Mouse (Mus musculus): ENCODE measurements around the gene Stra8.

Gene Stra8

DNA sequence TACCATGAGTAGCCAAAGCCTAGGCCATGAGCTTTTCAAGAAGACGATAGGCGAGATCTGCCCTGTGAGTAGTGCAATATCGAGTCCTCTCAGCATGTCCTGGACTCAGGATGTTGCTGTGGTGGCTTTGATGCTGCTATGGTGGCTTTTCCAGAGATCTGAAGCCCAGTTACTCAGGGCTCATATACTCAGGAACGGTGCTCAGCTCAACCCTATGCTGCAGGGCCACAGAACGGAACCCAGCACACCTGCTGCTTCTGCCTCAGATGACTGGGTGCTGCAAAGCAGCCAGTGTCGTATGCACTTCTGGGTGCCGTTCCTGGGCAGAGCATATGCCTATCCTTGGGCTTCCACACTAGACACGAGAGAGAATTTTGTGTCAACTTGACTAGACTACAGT lies 19.5 kb downstream of the Stra8 start:
- in situ Hi-C loops (cut with MboI, MseI), result loop anchor here (5.0 kb wide), 1 partner anchor 58 kb away; no protein-coding TSS in a partner anchor

DNA sequence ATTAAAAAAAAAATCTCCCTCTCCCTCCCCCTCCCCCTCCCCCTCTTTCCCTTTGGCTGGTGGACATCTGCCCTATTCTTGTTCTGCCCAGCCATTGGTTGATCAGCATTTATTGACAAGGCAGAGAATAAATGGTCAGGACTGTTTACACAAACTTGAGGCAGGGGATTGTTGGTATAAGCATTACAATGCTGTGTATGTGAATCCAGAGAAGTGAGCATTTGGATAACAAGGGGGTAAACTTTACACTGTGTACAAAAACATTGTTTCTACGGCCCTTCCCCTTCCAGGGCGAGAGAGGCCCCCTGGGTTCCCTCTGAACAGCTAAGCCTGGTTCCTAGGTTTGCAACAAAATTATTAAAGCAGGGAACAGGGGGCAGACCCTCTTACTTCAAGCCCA lies 21.5 kb downstream of the Stra8 start:
- in situ Hi-C loops (cut with MboI, MseI), result no loop called here

DNA sequence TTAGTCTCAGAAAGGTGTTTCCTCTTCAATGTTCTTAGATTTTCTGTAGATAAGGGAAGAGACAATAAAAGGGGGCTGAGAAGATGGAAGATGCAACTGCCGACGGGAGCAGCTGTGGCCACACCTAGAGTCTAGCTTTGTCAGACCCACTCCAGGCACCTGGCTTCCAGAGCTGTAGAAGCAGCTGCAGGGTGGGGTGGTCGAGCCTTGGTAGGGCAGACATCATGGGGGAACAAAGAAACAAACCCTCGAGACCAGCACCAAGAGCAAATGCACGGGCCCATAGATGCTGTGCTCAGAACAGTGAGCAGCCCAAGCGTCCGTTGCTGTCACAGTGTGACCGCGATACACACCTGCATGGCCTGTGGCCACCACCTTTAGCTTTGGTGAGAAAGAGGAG lies 22.5 kb downstream of the Stra8 start:
- in situ Hi-C loops (cut with MboI, MseI), result no loop called here

DNA sequence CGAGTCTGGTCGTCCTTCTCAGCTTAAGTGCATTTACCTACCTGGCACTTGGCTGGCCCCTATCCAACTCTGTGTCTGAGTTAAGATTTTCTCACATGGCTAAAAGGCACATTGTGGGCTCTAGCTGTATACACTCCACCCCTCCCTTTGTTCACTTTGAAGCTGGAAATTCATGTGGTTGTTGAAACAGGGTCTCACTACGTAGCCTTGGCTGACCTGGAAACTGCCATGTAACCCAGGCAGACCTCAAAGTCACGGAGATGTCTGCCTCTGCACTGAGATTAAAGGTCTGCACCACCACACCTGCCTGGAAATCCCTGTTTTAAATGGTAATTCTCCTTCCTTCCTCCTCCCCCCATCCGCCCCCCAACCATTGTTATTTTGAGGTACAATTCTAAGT lies 23.5 kb downstream of the Stra8 start:
- in situ Hi-C loops (cut with MboI, MseI), result no loop called here

DNA sequence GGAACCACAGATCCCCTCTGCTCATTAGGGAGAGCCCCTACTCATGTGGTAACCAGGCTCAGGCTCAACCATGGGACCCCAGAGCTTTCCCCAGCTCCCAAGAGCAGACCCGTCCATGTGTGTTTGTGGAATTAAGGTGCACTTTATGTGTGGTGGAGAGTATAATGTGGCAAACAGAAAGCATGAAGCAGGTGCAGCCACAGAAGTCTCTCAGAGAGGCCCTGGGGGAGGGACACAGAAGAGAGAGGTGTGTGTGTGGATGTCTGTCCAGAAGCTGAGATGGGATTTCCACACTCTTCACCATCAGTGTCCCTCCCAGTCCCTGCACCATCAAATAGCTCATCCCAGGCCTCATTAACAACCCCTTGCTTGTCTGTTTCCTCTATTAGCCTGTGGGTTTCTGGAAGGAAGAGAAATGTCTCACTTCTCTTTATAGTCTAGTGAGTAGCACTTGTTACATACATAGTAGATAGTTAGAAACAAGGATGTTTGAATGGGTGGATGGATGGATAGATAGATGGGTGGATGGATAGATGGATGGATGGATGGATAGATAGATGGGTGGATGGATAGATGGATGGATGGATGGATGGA lies 26.6 kb downstream of the Stra8 start:
- in situ Hi-C loops (cut with MboI, MseI), result no loop called here

DNA sequence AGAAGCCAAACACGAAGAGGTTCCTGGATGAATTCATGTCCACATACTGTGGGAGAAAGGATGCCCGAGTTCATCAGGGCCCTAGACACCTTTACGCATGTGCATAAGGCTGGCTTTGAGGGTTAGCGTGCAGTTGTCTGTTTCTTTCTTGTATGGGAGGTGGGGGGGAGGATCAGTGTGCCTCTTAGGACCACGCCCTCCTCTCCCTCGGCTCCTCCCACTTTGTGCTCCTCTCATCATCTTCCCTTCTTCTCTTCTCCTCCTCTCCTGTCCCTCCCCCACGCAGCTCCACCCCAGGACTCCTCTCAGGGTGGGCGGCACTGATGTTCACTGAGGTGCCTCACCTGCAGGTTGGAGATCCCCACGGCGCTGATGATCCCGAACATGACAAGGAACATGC lies 28.5 kb downstream of the Stra8 start:
- in situ Hi-C loops (cut with MboI, MseI), result no loop called here

DNA sequence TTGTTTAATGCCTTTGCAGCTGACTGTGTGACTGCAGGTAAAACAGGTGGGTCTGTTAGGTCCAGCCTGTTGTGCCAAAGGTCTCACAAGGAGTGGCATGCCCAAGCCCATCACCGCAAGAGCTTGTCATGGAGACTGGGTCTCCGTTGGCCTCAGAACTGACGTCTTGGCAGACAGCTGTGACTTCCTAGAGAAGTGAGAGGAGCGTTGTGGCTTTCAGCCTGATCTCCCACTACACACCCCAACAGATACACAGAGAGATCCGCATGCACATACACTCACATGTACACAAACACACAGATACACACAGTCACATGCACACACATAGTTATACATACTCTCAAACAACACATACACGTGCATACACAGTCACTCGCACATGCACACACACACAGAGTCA lies 31.6 kb downstream of the Stra8 start:
- in situ Hi-C loops (cut with MboI, MseI), result no loop called here

DNA sequence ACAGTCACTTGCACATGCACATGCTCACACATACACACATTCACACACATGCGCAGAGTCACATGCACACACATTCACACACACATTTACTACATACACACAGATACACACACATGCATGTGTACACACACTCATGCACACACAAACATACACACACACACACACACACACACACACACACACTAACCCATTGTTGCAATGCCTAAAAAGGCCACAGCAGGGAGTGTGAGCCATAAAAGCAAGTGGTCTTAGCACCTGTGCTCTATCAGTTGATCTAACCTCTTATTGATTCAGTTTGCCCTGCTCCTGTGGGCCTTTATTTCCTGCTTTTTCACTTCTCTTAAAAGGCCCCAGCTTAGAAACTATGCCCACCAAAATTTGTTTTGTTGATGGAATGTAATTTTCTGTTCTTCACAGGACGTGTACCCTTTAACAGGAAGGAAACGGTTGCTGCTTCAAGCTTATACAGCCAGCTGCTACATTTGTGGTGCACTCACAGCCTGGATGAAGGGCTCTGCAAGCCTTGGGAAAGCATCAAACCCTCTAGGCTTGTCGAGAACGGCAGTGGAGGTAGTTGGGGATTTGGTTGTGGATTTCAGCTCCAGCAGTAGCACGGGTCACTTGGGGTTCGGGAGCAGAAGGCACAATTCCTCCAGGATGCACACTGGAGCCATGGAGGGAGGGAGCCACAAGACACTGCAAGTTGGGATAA lies 32.1 kb downstream of the Stra8 start:
- in situ Hi-C loops (cut with MboI, MseI), result no loop called here

DNA sequence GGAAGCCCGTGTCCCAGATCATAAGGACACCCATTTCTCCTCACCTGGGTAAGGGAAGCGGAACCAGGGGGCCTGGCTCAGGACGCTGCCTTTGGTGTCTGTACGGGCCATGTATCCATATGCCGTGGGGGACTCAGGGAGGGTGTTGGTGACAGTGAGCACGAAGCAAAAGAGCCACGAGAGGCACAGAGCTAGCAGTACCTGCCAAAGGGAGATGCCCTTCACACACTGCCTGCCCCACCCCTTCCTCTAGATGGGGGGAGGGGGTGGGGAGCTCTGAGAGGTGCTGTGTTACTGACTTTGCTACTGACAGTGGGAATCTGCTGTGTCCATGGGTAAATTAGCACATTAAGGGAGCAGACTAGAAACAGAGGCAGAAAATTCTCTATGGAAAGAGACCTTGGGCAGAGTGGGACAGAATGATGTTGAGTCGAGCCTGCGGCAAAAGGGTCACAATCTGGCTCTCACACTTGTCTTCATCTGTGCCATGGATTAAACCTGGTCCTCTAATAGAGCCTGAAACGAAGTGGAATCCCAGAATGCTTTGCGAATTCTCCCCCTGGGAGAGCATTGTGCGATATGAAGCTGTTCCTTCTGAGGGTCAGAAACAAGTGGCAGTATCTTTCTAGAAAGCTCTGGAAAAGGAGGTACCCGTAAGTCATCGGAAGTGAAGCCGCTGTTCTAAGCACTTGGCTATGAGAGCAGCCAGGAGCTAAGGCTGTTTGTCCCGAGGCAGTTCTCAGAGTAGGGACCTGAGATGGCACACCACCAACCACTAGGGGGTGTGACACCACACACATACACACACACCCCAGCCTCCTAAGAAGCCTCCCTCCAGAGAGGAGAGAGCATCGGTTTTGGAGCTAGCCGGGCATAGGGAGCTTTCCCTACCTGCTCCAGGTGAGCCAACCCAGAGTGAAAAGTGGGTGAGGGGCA lies 35.2 kb downstream of the Stra8 start:
- in situ Hi-C loops (cut with MboI, MseI), result no loop called here

DNA sequence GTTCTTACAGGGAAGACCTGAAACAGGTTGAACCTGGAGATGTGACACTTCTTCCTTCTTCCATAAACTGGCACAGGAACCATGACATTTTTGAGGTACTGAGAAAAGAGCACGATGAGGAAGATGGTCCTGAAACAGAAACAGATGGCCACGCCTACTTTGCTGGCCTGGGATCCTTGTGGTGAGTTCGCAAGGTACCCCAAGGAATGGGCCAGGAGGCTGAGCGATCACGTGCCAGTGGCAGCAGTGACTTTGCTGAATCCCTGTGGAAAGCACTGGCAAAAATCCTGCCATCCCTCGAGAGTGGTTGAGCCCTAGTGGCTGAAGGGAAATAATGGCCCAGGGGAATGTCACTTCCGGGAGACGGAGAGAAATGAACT lies 35.9 kb downstream of the Stra8 start:
- in situ Hi-C loops (cut with MboI, MseI), result no loop called here

DNA sequence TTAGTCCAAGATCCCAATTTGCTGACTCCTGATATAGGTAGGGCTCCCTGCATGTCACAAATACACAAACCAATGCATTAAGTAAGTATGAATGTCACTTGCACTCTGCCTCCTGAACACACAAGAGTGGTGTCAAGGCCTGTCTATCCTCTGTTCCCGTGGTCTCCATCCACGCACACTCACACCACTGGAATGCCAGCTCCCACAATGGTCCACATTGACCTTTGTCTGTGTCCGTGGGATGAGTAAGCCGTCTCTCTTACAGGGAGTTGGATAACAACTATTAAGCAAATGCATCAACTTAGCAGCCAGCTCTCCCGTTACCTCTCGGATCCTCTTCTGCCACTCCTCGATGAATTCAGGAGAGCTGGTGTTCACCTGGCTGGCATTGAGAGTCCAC lies 39.2 kb downstream of the Stra8 start:
- in situ Hi-C loops (cut with MboI, MseI), result no loop called here

DNA sequence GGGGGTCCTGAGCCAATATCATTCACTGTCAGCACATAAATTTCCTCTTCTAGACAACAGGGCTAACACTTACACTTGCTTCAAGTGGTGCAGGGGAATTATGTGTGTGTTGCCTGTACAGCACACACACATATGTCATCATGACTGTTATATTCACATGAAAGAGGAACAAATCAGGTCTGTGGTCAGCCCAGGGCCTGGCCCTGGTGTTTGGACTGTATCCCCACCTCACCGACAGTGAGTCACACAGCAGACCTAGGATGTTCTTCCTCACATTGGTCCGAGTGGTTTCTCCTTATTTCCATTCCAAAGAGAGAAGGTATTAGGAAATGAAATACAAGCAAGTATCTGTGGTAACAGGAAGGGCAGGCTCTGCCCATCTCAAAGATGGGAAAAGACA lies 44.6 kb downstream of the Stra8 start:
- in situ Hi-C loops (cut with MboI, MseI), result no loop called here

DNA sequence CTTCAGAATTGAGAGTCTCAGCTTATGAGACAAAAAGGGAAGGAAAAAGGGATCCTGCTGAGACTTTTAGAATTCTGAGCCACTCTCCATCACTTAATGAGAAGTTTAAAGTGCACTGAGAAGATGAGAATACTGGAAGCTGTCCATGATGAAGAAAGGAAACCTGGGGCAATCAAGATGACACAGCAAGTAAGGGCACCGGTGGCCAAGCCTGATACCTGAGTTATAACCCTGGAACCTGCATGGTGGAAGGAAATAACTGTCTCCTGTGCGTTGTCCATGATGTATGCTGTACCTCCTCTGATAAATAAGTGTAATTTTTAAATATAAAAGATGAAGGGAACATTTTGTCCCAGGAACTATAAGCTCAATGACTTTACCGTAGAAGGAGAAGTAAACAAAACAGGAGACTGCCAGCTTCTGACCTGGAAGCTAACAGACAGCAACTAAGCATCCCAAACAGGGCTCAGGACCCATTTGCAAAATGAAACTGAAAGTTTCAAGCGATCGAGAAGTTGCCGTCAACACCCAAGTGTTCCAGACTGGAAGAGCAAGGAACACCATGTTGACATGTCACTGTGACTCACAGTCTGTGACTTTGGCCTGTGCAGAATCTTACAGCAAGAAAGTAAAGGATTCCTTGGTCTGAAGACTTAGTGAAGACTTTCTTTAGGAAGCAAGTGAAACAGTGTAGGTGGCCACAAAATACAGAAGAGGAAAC lies 46.0 kb downstream of the Stra8 start:
- in situ Hi-C loops (cut with MboI, MseI), result no loop called here

DNA sequence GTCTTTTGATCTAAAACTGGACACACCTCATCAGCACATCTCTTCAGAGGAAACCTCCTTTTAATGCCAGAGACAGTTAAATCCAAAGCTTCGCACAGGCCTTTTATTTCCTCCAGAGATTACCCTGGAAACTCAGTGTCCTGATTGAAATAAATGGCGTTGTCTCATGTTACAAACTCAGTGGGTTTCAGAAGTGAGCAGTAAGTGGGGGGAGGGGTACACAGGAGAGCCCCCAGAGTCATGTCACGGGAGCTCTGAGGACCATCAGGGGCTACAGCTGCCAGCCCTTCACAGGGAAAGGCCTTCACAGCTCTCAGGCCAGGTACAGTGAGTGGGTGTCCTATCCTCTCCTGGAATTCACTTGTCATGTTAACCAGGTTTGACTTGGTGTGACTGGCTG lies 51.2 kb downstream of the Stra8 start:
- in situ Hi-C loops (cut with MboI, MseI), result no loop called here

DNA sequence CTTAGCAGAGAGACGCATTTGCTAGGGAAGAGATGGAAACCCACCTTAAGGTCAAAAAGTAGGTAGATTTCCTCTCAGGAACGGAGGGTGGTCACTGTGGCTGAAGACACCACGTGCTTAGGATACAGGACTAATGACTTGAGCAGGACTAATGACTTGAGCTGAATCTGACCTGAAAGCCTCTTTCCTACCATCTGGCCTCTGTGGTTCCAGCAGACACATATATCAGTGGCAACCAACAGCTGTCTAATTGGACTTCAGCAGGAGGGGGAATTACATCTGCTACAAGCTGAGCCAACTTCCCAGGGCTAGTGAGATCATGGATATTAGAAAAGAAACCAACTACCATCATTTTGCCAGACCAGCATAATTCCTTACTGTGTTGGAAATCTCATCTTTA lies 59.3 kb downstream of the Stra8 start:
- in situ Hi-C loops (cut with MboI, MseI), result no loop called here

DNA sequence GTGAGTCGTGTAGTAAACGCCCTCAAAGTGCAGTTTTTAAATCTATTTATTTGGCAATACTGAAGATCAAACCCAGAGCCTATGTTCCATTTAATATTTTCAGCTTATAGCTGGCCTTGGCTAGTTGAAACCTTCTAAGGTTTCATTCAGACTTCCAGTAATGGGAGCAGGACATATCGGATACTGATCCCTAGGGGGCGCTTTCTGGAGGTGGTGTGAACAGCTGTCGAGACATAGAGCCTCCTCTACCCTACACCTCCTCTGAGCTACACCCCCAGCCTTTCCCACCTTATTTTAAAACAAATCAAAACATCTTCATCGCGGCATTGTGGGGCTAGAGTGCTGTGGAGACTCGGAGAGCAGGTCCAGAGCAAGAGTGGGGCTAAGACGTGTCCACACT lies 60.7 kb downstream of the Stra8 start:
- in situ Hi-C loops (cut with MboI, MseI), result no loop called here

DNA sequence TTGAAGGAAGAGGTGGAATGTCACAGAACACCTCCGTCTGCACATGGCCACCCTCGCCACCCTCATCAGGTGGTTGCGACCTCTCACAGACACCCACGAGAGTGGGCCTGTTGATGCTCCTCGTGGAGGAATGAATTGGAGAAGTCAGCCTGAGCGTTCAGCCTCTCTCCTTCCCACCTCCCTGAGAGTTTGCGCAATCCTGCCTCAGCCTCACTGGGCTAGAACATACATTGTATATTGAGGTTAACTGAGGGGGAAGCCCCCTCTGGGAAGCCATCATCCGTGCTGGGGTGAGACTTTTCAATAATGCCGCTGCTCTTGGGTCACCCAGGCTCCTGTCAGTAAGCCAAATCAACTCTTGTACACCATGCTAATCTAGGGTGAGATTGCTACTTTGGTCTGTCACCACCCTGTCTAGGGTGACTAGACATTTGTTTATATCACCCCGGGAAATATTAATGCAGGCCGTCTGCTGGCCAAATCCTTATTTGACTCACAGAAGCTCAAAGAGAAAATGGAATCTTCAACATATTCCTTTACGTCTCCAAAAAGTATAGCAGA lies 67.2 kb downstream of the Stra8 start:
- in situ Hi-C loops (cut with MboI, MseI), result no loop called here

DNA sequence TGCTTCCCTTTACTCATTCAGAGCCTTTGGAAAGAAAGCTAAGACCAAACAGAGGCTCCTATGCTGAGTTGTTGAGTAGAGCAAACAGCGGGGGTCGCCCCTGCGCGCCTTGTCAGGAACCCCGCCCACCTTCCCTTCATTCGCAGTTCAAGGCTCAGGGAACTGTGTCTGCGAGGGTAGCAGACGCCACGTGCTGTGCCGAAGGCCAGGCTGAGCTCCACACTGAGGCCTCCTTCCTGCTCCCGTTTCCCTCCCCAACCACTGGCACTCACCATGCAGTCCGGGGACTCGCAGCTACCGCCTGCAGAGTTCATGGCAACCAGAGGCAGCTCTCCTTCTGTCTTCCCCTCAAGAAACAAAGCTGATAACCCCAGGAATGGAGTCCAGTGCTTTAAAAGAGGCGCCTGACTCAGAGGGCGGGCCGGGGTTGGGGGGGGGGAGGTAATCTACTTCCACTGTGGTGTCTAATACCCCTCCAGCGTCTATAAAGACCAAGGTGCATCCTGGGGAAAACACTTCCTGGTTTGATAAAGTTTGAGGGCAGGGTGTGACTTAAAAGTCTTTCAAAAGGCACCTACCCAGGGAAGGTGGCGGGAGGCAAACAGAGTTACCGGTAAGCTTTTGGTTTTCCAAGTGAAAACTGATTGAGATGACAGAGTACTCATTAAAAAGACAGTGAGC lies 68.3 kb downstream of the Stra8 start, which contains the start of gene Slc23a4:
TSS of gene Slc23a4 (minus strand) at position 324 of the 681 bp plus-strand sequence.
- in situ Hi-C loops (cut with MboI, MseI), result no loop called here
